Mouse (Mus musculus) MEL (cell line): ENCODE measurements around the gene Borcs5. TPM values are rescaled to one million over a fixed set of nuclear protein-coding genes. Genes with fewer than 3 reads are reported as not detected.

ENCODE experiments used
- DNase-seq: peaks from one replicate; pipeline ENCODE4 v3.0.0; 2011; ENCODE audit warnings: low read depth, low spot score
- H3K27ac ChIP-seq: 2 replicates; pipeline ENCODE4 v1.5.1; 2012; ENCODE audit warnings: low read depth, mild to moderate bottlenecking, control low read depth, low read length, moderate library complexity; ENCODE audit not compliant: control insufficient read depth
- H3K27me3 ChIP-seq, 2 experiments: fragments of 150-350 bp in 1 of 2; sonication (generic) in 1 of 2; 2 replicates each; pipeline ENCODE4 v1.6.1; 2012; ENCODE audit warnings: low read length in 2 of 2, mild to moderate bottlenecking in 2 of 2, improper control_type of control experiment in 1 of 2, moderate library complexity in 1 of 2; ENCODE audit not compliant: insufficient read depth in 2 of 2, control insufficient read depth in 1 of 2
- H3K36me3 ChIP-seq, 2 experiments: 2 replicates each; pipeline ENCODE4 v1.6.1; 2012 to 2014; ENCODE audit warnings: low read length in 2 of 2, improper control_type of control experiment in 1 of 2, inconsistent platforms in 1 of 2, mild to moderate bottlenecking in 1 of 2; ENCODE audit not compliant: insufficient read depth in 2 of 2, control insufficient read depth in 1 of 2
- H3K4me1 ChIP-seq, 2 experiments: fragments of 150-350 bp in 1 of 2; sonication (generic) in 1 of 2; 2 replicates each; pipeline ENCODE4 v1.6.1; 2012; ENCODE audit warnings: low read length in 2 of 2, improper control_type of control experiment in 1 of 2, mild to moderate bottlenecking in 1 of 2; ENCODE audit not compliant: insufficient read depth in 2 of 2, control insufficient read depth in 1 of 2
- H3K4me3 ChIP-seq, 2 experiments: fragments of 150-350 bp in 1 of 2; sonication (generic) in 1 of 2; 2 replicates each; pipeline ENCODE4 v1.5.1; 2012; ENCODE audit warnings: low read depth in 2 of 2, low read length in 2 of 2, mild to moderate bottlenecking in 2 of 2, moderate library complexity in 2 of 2, control low read depth in 1 of 2, improper control_type of control experiment in 1 of 2; ENCODE audit not compliant: control insufficient read depth in 1 of 2, insufficient read depth in 1 of 2
- H3K79me2 ChIP-seq: 2 replicates; pipeline ENCODE4 v1.6.1; 2012; ENCODE audit warnings: mild to moderate bottlenecking, low read length, moderate library complexity; ENCODE audit not compliant: control insufficient read depth, poor library complexity, insufficient read depth
- H3K9ac ChIP-seq: 2 replicates; pipeline ENCODE4 v1.6.1; 2012; ENCODE audit warnings: low read depth, mild to moderate bottlenecking, control low read depth, low read length, moderate library complexity; ENCODE audit not compliant: control insufficient read depth, poor library complexity, severe bottlenecking
- H3K9me3 ChIP-seq: fragments of 150-350 bp; sonication (generic); replicated peaks from 2 replicates; pipeline ENCODE4 v1.6.1; 2012; ENCODE audit warnings: mild to moderate bottlenecking, low read length, improper control_type of control experiment, moderate library complexity; ENCODE audit not compliant: insufficient read depth
- BHLHE40 ChIP-seq: IDR thresholded peaks from 2 replicates; pipeline ENCODE4 v1.6.1; 2012; ENCODE audit warnings: low read depth, mild to moderate bottlenecking, inconsistent platforms, low read length, improper control_type of control experiment, borderline replicate concordance
- CHD1 ChIP-seq: IDR thresholded peaks from 2 replicates; pipeline ENCODE4 v1.6.1; 2012; ENCODE audit warnings: low read depth, mild to moderate bottlenecking, inconsistent platforms, low read length, improper control_type of control experiment
- CHD2 ChIP-seq: IDR thresholded peaks from 2 replicates; pipeline ENCODE4 v1.6.1; 2011; ENCODE audit warnings: low read length, improper control_type of control experiment
- CTCF ChIP-seq, 3 experiments: IDR thresholded peaks in 2 of 3; conservative IDR thresholded peaks in 1 of 3; 2 replicates each; pipeline ENCODE4 v1.5.1; 2011 to 2012; ENCODE audit warnings: low read length in 3 of 3, low read depth in 2 of 3, mild to moderate bottlenecking in 2 of 3, improper control_type of control experiment in 1 of 3, inconsistent platforms in 1 of 3, mixed read lengths in 1 of 3, moderate library complexity in 1 of 3; ENCODE audit not compliant: control insufficient read depth in 1 of 3, insufficient read depth in 1 of 3, poor library complexity in 1 of 3, severe bottlenecking in 1 of 3
- E2F4 ChIP-seq: IDR thresholded peaks from 2 replicates; pipeline ENCODE4 v1.6.1; 2011; ENCODE audit warnings: low read depth, low read length, improper control_type of control experiment, borderline replicate concordance
- ELF1 ChIP-seq: IDR thresholded peaks from 2 replicates; pipeline ENCODE4 v1.6.1; 2014; ENCODE audit warnings: low read depth, mild to moderate bottlenecking, inconsistent platforms, low read length, improper control_type of control experiment, moderate library complexity
- EP300 ChIP-seq, 2 experiments: IDR thresholded peaks; 2 replicates each; pipeline ENCODE4 v1.6.1; 2011; ENCODE audit warnings: improper control_type of control experiment in 2 of 2, low read length in 2 of 2, low read depth in 1 of 2, mild to moderate bottlenecking in 1 of 2
- ETS1 ChIP-seq: IDR thresholded peaks from 2 replicates; pipeline ENCODE4 v1.6.1; 2012; ENCODE audit warnings: low read depth, mild to moderate bottlenecking, inconsistent platforms, low read length, improper control_type of control experiment, moderate library complexity
- GABPA ChIP-seq: IDR thresholded peaks from 2 replicates; pipeline ENCODE4 v1.6.1; 2012; ENCODE audit warnings: low read depth, mild to moderate bottlenecking, inconsistent platforms, low read length, improper control_type of control experiment, moderate library complexity
- GATA1 ChIP-seq: IDR thresholded peaks from 2 replicates; pipeline ENCODE4 v1.6.1; 2011; ENCODE audit warnings: low read depth, low read length, improper control_type of control experiment
- HCFC1 ChIP-seq: IDR thresholded peaks from 2 replicates; pipeline ENCODE4 v1.6.1; 2012; ENCODE audit warnings: low read depth, mild to moderate bottlenecking, inconsistent platforms, low read length, improper control_type of control experiment, moderate library complexity
- JUND ChIP-seq: IDR thresholded peaks from 2 replicates; pipeline ENCODE4 v1.6.1; 2011; ENCODE audit warnings: low read depth, mild to moderate bottlenecking, improper control_type of control experiment, low read length
- KAT2A ChIP-seq: conservative IDR thresholded peaks from 2 replicates; pipeline ENCODE4 v1.6.1; 2012; ENCODE audit warnings: low read depth, low read length, improper control_type of control experiment, inconsistent platforms
- MAFK ChIP-seq: IDR thresholded peaks from 2 replicates; pipeline ENCODE4 v1.6.1; 2011; ENCODE audit warnings: low read depth, mild to moderate bottlenecking, low read length, improper control_type of control experiment, borderline replicate concordance
- MAX ChIP-seq: IDR thresholded peaks from 2 replicates; pipeline ENCODE4 v1.6.1; 2011; ENCODE audit warnings: low read length, improper control_type of control experiment
- MAZ ChIP-seq: IDR thresholded peaks from 2 replicates; pipeline ENCODE4 v1.6.1; 2012; ENCODE audit warnings: low read depth, mild to moderate bottlenecking, inconsistent platforms, low read length, improper control_type of control experiment
- MEF2A ChIP-seq: IDR thresholded peaks from 2 replicates; pipeline ENCODE4 v1.6.1; 2014; ENCODE audit warnings: low read depth, mild to moderate bottlenecking, inconsistent platforms, low read length, improper control_type of control experiment; ENCODE audit not compliant: poor library complexity, insufficient replicate concordance, severe bottlenecking; ENCODE audit errors: extremely low read depth
- MXI1 ChIP-seq: IDR thresholded peaks from 2 replicates; pipeline ENCODE4 v1.6.1; 2011; ENCODE audit warnings: mild to moderate bottlenecking, low read depth, low read length, improper control_type of control experiment
- MYB ChIP-seq: IDR thresholded peaks from 2 replicates; pipeline ENCODE4 v1.6.1; 2011; ENCODE audit warnings: mild to moderate bottlenecking, low read depth, low read length, improper control_type of control experiment
- MYC ChIP-seq: IDR thresholded peaks from 2 replicates; pipeline ENCODE4 v1.6.1; 2011; ENCODE audit warnings: low read depth, mild to moderate bottlenecking, low read length, improper control_type of control experiment, moderate library complexity
- NELFE ChIP-seq: IDR thresholded peaks from 2 replicates; pipeline ENCODE4 v1.6.1; 2011; ENCODE audit warnings: low read depth, low read length, improper control_type of control experiment
- NRF1 ChIP-seq: IDR thresholded peaks from 2 replicates; pipeline ENCODE4 v1.6.1; 2014; ENCODE audit warnings: low read depth, mild to moderate bottlenecking, inconsistent platforms, low read length, improper control_type of control experiment, moderate library complexity; ENCODE audit not compliant: poor library complexity, insufficient read depth, severe bottlenecking
- POLR2A ChIP-seq, 2 experiments: IDR thresholded peaks; 2 replicates each; pipeline ENCODE4 v1.6.1; 2011 to 2012; ENCODE audit warnings: low read length in 2 of 2, mild to moderate bottlenecking in 2 of 2, control low read depth in 1 of 2, improper control_type of control experiment in 1 of 2, low read depth in 1 of 2, moderate library complexity in 1 of 2; ENCODE audit not compliant: control insufficient read depth in 1 of 2, insufficient read depth in 1 of 2, poor library complexity in 1 of 2
- POLR2AphosphoS2 ChIP-seq: IDR thresholded peaks from 2 replicates; pipeline ENCODE4 v1.6.1; 2011; ENCODE audit warnings: low read length, improper control_type of control experiment
- POLR2AphosphoS5 ChIP-seq: IDR thresholded peaks from 2 replicates; pipeline ENCODE4 v1.6.1; 2012; ENCODE audit warnings: low read depth, borderline replicate concordance, mild to moderate bottlenecking, inconsistent platforms, low read length, moderate library complexity, mixed read lengths
- RCOR1 ChIP-seq: IDR thresholded peaks from 2 replicates; pipeline ENCODE4 v1.6.1; 2012; ENCODE audit warnings: low read depth, mild to moderate bottlenecking, inconsistent platforms, low read length, improper control_type of control experiment
- SIN3A ChIP-seq: IDR thresholded peaks from 2 replicates; pipeline ENCODE4 v1.6.1; 2012; ENCODE audit warnings: low read length, improper control_type of control experiment, inconsistent platforms
- TBP ChIP-seq: IDR thresholded peaks from 2 replicates; pipeline ENCODE4 v1.8.0; 2011; ENCODE audit warnings: low read depth, low read length, improper control_type of control experiment
- TCF12 ChIP-seq: IDR thresholded peaks from 2 replicates; pipeline ENCODE4 v1.6.1; 2014; ENCODE audit warnings: low read depth, mild to moderate bottlenecking, inconsistent platforms, low read length, improper control_type of control experiment, moderate library complexity
- UBTF ChIP-seq: IDR thresholded peaks from 2 replicates; pipeline ENCODE4 v1.6.1; 2012; ENCODE audit warnings: low read depth, mild to moderate bottlenecking, inconsistent platforms, low read length, improper control_type of control experiment, moderate library complexity, borderline replicate concordance; ENCODE audit not compliant: insufficient read depth
- USF2 ChIP-seq, 2 experiments: IDR thresholded peaks; 2 replicates each; pipeline ENCODE4 v1.6.1; 2011 to 2012; ENCODE audit warnings: improper control_type of control experiment in 2 of 2, low read length in 2 of 2, borderline replicate concordance in 1 of 2, inconsistent platforms in 1 of 2, low read depth in 1 of 2, mild to moderate bottlenecking in 1 of 2; ENCODE audit not compliant: insufficient read depth in 1 of 2
- ZC3H11A ChIP-seq: IDR thresholded peaks from 2 replicates; pipeline ENCODE4 v1.6.1; 2012; ENCODE audit warnings: low read depth, mild to moderate bottlenecking, inconsistent platforms, low read length, improper control_type of control experiment
- ZMIZ1 ChIP-seq: IDR thresholded peaks from 2 replicates; pipeline ENCODE4 v1.6.1; 2012; ENCODE audit warnings: low read depth, mild to moderate bottlenecking, inconsistent platforms, low read length, improper control_type of control experiment, moderate library complexity
- ZNF384 ChIP-seq: IDR thresholded peaks from 2 replicates; pipeline ENCODE4 v1.6.1; 2012; ENCODE audit warnings: low read depth, mild to moderate bottlenecking, inconsistent platforms, low read length, improper control_type of control experiment
- polyA plus RNA-seq, 2 experiments: library from polyadenylated mRNA; stranded (reverse) in 1 of 2; unstranded in 1 of 2; fragments of >175 nt in 1 of 2; fragments of >200 nt in 1 of 2; gene quantifications; 2 replicates each; pipeline versions ENCODE4 v1.2.1 to v1.2.4; 2012; ENCODE audit warnings: low replicate concordance in 2 of 2, low read depth in 1 of 2; ENCODE audit not compliant: insufficient read length in 2 of 2, insufficient read depth in 1 of 2, missing spikeins in 1 of 2
- total RNA-seq: library from RNA; depleted of rRNA; stranded (reverse); fragments of 300-350 nt; gene quantifications from 2 replicates; pipeline ENCODE4 v1.2.3, GENCODE M21; 2012

The Borcs5 gene
- total and polyA plus RNA-seq, 3 experiments = 7.7 to 13.0 TPM; not detected in 1

GRCm38 (mm10) chr6:134614723-134615648 lies 24.3 kb upstream of the Borcs5 start:
- no peaks in the 10 kb centered on the region; a peak in 1 of 4 replicates for H3K27me3 ChIP-seq
- H3K9ac ChIP-seq = peak overlapping the region; percentile 60
- H3K36me3 ChIP-seq = peaks cover 0 to 3% of the 10 kb centered on the region in 2 experiments; a peak in 2 of 4 replicates
- peak; percentile 95 for DNase-seq
- H3K27ac ChIP-seq = peak overlapping the region; percentile 65
- H3K4me3 ChIP-seq = peak overlapping the region; percentile 46 to 74
- H3K4me1 ChIP-seq = peaks cover 0 to 10% of the 10 kb centered on the region in 2 experiments; a peak in 2 of 4 replicates
- H3K79me2 ChIP-seq = no peaks in the 10 kb centered on the region
- H3K9me3 ChIP-seq = no peaks in the 10 kb centered on the region
- 0 out of 2 replicates have a peak, but pooled peaks have one; percentile 9 for TF ChIP-seq MAFK
- TF ChIP-seq NRF1 = no peak
- TF ChIP-seq USF2 (IDR thresholded peaks at IDR 0.05; ENCODE audit: borderline replicate concordance in 1 of 2, insufficient read depth in 1 of 2, low read depth in 1 of 2, low read length in 2 of 2) = no peak
- TF ChIP-seq E2F4 = no peak
- TF ChIP-seq UBTF = no peak
- peak; percentile 89 for TF ChIP-seq ZC3H11A
- peak; percentile 75 for TF ChIP-seq BHLHE40
- TF ChIP-seq MAZ = 0 out of 2 replicates have a peak, but pooled peaks have one; percentile 42
- TF ChIP-seq TBP = peak; percentile 46
- peak; percentile 100 for TF ChIP-seq ETS1
- no peak for TF ChIP-seq JUND
- peak; percentile 89 for TF ChIP-seq GATA1
- TF ChIP-seq HCFC1 = no peak
- TF ChIP-seq TCF12 = peak; percentile 84
- 0 out of 2 replicates have a peak, but pooled peaks have one; percentile 7 for TF ChIP-seq RCOR1
- no peak for TF ChIP-seq POLR2AphosphoS2
- no peak for TF ChIP-seq ELF1
- no peak; the same call in none of the 2 replicates for TF ChIP-seq MAX
- peak; percentile 88 for TF ChIP-seq SIN3A
- TF ChIP-seq MXI1 = peak; percentile 89
- TF ChIP-seq KAT2A = no peak
- TF ChIP-seq CTCF (IDR thresholded peaks at IDR 0.05 in 2 of 3, conservative IDR thresholded peaks at IDR 0.05 in 1 of 3; ENCODE audit: control insufficient read depth in 1 of 3, insufficient read depth in 1 of 3, low read depth in 2 of 3, low read length in 3 of 3, poor library complexity in 1 of 3, severe bottlenecking in 1 of 3) = peak; percentile 87 to 96 (median 93)
- TF ChIP-seq ZMIZ1 = no peak
- peak; percentile 73 for TF ChIP-seq ZNF384
- no peak for TF ChIP-seq CHD1
- peak; percentile 79; the same call in 1 of the 2 replicates for TF ChIP-seq MYC
- no peak for TF ChIP-seq MYB
- no peak for TF ChIP-seq NELFE
- TF ChIP-seq POLR2AphosphoS5 = no peak
- no peak for TF ChIP-seq CHD2
- peak; percentile 70 to 76; a peak in 2 of 4 replicates for TF ChIP-seq EP300 (IDR thresholded peaks at IDR 0.05; ENCODE audit: low read depth in 1 of 2, low read length in 2 of 2)
- TF ChIP-seq MEF2A = no peak
- TF ChIP-seq GABPA = no peak
- no peak for TF ChIP-seq POLR2A (IDR thresholded peaks at IDR 0.05; ENCODE audit: control insufficient read depth in 1 of 2, insufficient read depth in 1 of 2, low read depth in 1 of 2, low read length in 2 of 2, poor library complexity in 1 of 2)
